Mouse (Mus musculus) layer of hippocampus, postnatal 14 days (tissue): ENCODE data around the gene Il9r. TPM values are rescaled to one million over a fixed set of nuclear protein-coding genes. Genes with fewer than 3 reads are reported as not detected.
"Not testable (repeated sequence)": the region's sequence is repeated elsewhere in the genome, so short reads cannot be mapped to it uniquely, and the experiment has no call there.

Experiments used
- DNase-seq, 2 experiments: peaks; one replicate each; pipeline ENCODE4 v3.0.0; 2021 to 2022; ENCODE audit warnings: low spot score in 2 of 2, mixed read lengths in 1 of 2
- total RNA-seq, 2 experiments: library from RNA; stranded (reverse); gene quantifications; 2 replicates each; pipeline ENCODE4 v1.2.3; 2021

Gene Il9r
- total RNA-seq, 2 experiments from 2014 or later, result not detected

DNA sequence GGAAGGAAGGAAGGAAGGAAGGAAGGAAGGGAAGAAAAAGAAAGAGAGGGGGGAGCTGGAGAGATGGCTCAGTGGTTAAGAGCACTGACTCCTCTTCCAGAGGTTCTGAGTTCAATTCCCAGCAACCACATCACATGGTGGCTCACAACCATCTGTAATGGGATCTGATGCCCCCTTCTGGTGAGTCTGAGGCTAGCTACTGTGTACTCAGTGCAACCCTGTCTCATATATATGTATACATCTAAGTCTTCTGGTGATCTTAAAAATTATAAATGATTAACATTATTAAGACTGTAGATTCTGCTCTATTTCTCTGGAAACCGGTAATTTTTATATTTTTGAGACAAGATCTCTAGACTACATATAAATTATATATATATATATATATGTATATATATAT, 913 bp upstream of the Il9r start:
- DNase-seq, result not testable (repeated sequence)

- DNase-seq, result no peak
Observed at GRCm38 (mm10) chr11:32199230-32199629, 849 bp downstream of the Il9r start.

GRCm38 (mm10) chr11:32198256-32198955, 1.7 kb downstream of the Il9r start:
- no peak for DNase-seq

- DNase-seq, result no peak
Observed at GRCm38 (mm10) chr11:32197766-32198165, 2.3 kb downstream of the Il9r start.

DNA sequence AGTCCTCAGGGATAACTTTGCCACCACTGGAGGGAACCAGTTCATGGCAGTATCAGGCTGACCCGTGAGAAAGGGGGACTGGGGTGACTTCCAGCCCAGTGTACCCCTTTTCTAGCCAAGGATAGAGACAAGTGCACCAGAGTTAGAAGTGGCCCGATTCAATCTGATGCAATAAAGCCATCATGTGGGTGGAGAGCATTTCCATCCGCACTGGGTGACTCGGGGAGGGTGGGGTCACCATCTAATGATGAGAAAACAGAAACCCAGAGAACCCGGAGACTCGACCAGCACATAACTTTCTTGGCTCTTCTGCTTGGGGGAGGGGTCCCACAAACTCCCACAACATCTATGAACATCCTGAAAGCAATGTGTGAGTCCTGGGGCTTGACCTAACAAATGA, 3.4 kb downstream of the Il9r start:
- DNase-seq, result no peak

- DNase-seq, result no peak
Observed at GRCm38 (mm10) chr11:32195867-32196540, 4.1 kb downstream of the Il9r start.

GRCm38 (mm10) chr11:32194626-32195025, 5.5 kb downstream of the Il9r start:
- DNase-seq, result no peak

DNA sequence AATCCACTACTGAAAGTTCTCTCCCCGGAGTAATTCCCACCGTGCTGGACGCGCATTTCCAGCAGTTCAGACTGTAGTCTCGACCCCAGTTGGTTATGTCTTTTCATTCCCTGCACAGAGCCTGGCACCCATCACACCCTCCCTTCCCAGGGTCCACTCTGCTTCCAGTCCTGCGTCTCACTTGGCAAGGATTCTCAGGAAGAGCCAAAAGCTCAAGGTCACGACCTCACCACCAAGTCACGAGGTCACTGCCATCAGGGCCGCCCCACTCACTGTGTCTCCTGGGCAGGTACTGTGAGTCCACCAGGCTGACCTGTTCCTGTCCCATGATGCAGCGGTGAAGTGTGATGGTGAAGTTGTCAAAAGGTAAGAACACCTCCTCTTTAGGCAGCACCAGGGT, 6.0 kb downstream of the Il9r start:
- DNase-seq, result no peak

- no peak for DNase-seq
Observed at GRCm38 (mm10) chr11:32193156-32193555, 6.9 kb downstream of the Il9r start.

DNA sequence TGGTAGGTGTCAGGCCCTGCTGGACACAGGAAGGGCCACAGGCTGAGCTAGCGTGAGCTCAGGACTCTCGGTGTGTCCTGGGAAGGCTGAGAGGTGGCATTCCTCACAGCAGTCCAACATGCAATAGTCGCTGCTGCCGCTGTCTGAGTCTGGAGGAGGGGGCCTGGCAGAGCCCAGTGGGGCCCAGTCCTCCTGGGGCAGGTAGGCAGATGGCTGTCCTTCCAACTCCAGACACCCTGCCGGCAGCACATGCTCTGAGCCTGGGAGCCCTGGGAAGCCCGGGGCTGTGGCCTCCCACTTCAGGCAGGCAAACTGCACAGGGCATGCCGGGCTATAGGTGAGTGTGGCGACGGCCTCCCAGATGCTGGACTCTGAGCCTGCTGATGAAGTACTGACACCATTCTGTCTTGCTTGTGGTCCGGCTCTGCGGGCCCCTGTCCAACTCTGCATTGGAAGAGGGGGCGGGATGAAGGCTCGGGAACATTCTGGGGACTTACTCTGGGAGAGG, 9.4 kb downstream of the Il9r start:
- DNase-seq, result no peak

DNA sequence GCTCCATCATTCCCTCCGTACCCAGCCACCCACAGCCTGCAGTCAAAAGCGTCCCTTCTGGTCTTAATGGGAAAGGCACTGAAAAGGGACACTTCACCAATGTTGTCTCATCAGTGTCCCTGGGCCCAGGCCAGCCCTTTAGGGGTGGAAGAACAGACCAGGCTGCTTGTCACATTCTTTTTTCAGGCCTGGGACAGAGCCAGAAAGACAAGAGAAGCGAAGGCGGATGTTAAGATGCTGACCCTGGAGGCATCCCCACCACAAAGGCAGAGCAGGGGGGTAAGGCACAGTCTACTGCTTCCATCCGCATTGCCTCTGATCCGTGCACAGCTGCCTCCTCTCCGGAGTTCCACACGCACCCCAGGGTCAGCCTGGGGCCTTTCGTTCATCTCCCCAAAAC, 10.0 kb downstream of the Il9r start:
- DNase-seq, result no peak

DNA sequence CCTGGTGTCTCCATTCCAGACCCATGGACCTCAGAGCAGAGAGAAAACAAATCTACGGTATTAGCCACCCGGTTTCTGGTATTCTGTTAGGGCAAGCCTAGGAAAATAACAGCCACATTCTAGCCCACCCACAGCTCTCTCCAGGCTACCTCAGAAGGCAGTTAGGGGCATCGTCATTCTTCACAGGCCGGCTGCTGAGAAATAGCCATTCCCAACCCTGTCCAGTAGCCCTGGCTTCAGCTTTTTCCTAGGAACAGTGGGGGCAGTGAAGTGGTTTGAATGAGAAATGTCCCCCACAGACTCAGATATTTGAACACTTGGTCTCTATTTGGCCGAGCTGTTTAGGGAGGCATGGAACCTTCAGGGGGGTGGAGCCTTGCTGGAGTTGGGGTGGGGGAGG, 10.6 kb downstream of the Il9r start:
- no peak for DNase-seq

GRCm38 (mm10) chr11:32188881-32189280, 11.2 kb downstream of the Il9r start:
- DNase-seq, result no peak

DNA sequence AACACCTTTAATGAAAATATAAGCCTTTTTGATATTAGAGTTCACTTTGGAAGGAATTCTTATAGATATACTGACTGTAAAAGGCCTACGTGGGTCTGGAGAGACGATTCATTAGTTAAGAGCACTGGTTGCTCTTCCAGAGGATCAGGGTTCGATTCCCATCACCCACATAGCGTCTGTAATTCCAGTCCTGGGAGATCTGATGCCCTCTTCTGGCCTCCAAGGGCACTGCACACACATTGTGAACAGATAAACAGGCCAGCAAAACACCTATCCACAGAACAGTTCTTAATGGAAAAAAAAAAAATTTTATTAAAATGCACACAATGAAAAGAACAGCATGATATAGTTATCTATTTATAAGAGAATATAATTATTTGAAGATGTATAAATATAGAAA, 12.8 kb downstream of the Il9r start:
- no peak for DNase-seq

- no peak for DNase-seq
Observed at GRCm38 (mm10) chr11:32186031-32186430, 14.0 kb downstream of the Il9r start.

DNA sequence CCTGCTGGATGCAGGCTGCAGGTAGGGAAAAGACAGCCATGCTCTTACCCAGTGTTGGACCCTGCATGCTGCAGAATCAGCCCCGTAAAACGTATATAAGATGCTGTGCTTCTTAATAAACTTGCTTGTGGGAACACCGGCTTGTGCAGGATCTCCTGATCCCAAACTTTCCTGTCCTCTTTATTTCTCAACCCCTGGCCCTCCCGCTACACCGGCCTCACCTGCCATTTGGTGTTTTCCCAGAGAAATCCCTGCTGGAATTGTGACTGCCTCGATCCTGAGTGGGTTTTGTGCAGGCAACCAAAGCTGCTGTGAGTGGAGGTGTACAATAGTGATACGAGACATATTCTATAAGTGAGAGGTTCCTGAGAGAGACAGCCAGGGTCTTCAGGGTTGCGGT, 15.6 kb downstream of the Il9r start:
- no peak for DNase-seq

DNA sequence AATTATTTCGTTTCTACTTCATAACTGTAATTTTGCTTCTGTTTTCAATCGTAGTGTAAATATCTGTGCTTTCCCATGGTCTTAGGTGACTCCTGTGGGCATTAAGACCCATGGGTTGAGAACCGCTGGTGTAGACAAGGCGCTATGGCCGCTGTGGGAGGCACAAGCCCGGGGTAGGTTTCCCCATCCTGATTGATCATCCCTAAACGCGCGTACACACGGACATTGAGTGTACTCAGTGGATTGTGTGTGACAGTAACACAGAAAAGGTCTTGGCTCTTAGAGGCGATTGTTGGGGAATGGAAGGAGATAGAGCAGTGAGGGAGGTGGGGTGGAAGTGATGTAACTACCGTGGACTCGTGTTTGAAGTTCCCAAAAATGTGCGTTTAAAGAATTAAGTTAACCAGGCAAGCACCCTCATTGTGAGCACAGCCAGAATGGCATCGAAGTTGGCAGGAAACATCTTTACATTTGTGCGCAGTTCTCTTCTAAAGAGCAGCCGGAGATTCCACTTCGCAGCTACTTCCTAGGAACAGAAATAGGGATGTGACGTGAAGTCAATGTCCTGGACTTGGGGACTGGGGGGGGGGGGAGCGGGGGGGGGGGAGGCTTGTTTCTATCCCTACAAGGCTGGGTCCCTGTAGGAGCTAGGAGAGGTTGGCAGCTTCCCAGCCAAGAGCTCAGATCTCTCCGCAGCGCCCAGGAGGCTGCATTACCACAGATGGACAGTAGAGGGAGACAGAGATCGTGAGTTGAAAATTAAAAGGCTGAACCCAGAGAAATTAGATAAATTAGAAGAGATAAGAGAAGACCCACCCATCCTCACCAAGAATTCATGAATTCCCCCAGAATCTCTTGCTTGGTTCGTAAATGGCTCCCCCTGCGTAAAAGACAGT, 17.9 kb downstream of the Il9r start:
- DNase-seq, result peak; percentile 91

- DNase-seq, result no peak
Observed at GRCm38 (mm10) chr11:32181246-32181645, 18.8 kb downstream of the Il9r start.

GRCm38 (mm10) chr11:32178506-32178905, 21.6 kb downstream of the Il9r start:
- DNase-seq, result no peak

GRCm38 (mm10) chr11:32166683-32167082, 33.4 kb downstream of the Il9r start:
- DNase-seq, result no peak

GRCm38 (mm10) chr11:32161922-32162804, 37.9 kb downstream of the Il9r start:
- peak; percentile 90 to 91 for DNase-seq
